Mouse (Mus musculus): Measurements from ENCODE around the gene Gm9857.

GRCm38 (mm10) chr3:108915999-108916398, 24.2 kb downstream of the Gm9857 start:
- no peak for TF ChIP-seq CTCF (IDR thresholded peaks at IDR 0.05)
- no peak for TF ChIP-seq EP300 (IDR thresholded peaks at IDR 0.05)

Data from lung, postnatal 0 days (tissue).